Mouse (Mus musculus) liver, adult (tissue): ENCODE measurements around the gene Pctp.

Experiments used
- GATA4 ChIP-seq: IDR thresholded peaks from 2 replicates; pipeline ENCODE4 v1.6.1; 2014; ENCODE audit warnings: mild to moderate bottlenecking, low read length; ENCODE audit not compliant: insufficient replicate concordance

The Pctp gene

GRCm38 (mm10) chr11:89947806-89948205, 54.9 kb downstream of the Pctp start:
- TF ChIP-seq GATA4: no peak

GRCm38 (mm10) chr11:89945159-89945558, 57.5 kb downstream of the Pctp start:
- no peak for TF ChIP-seq GATA4

- TF ChIP-seq GATA4: no peak
These were observed 65.5 kb downstream of the Pctp start for GRCm38 (mm10) chr11:89937241-89937640.
